Mouse (Mus musculus) mouse trophoblast stem cell (cell line): ENCODE results near the gene Hydin.
"Not testable (repeated sequence)": the region's sequence is repeated elsewhere in the genome, so short reads cannot be mapped to it uniquely, and the experiment has no call there.

Experiments used
- in situ Hi-C, 2 experiments: fragments of 300-500 bp; cut with MseI, MboI; formaldehyde crosslinking; loops; 2 replicates in 1 of 2; 3 replicates in 1 of 2; pipeline ENCODE4 v1.15.1; 2025

Hydin gene

DNA sequence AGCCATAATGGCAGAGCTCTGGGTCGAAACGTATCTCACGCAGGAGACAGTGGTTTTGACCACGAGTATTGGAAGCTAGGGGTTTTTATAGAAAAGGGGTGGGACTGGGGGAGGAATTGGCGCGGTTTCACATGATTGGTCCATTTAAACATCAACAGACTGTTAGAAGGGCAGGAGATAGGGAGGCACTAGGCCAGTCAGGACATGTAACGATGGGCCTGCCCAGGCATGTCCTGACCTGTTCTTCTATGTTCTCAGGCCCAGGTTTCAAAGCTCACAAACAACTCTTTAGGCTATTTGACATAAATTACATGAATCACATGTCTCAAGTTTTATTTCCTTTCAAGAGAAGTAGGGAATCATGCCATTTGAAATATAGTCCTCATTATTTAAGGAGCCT is 255.7 kb downstream of the Hydin start:
- in situ Hi-C loops: not testable (repeated sequence)

GRCm38 (mm10) chr8:110522985-110523384 is 256.2 kb downstream of the Hydin start:
- in situ Hi-C loops: no loop called here

GRCm38 (mm10) chr8:110525229-110525628 is 258.5 kb downstream of the Hydin start:
- in situ Hi-C loops: no loop called here

- in situ Hi-C loops: no loop called here
These were observed 263.4 kb downstream of the Hydin start for GRCm38 (mm10) chr8:110530008-110530762.

- in situ Hi-C loops: no loop called here
These were observed 267.0 kb downstream of the Hydin start for GRCm38 (mm10) chr8:110533781-110534180.

DNA sequence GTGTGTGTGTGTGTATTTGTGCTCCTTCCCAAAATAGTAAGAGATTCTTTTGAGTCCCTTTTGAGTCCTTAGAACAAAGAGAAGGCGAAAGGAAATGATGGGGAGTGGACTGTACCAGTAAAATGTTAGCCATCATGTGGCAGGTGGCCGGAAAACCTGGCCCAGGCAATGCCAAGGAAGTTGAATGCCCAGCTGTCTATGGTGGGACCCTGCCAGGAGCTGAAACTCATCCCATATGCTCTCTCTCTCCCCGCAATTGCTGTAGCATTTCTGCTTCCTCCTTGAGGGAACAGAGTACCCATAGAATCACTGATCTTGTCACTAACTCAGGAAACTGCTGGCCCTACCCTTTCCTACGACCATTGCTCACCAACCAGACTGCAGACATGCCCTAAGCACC is 271.1 kb downstream of the Hydin start:
- in situ Hi-C loops: no loop called here

- in situ Hi-C loops: no loop called here
These were observed 283.6 kb downstream of the Hydin start for GRCm38 (mm10) chr8:110550343-110550742.

DNA sequence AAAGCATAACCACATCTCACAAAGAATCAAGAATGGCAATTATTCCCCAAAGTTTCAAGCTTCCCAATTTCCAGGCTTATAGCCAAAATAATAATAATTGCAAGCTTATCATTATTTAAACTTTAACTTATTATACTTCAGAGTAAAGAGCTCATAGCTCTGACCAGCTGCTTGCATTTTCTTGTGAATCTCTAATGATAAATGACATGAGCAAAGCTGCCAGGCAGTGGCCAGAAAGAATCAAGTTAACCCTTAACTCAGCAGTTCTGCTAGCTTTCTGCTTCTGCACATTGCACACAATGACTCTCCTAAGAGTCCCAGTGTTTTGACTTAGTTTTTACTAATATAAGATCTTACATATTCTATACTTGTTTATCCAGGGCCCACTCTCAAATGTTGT is 285.3 kb downstream of the Hydin start:
- in situ Hi-C loops: not testable (repeated sequence)

DNA sequence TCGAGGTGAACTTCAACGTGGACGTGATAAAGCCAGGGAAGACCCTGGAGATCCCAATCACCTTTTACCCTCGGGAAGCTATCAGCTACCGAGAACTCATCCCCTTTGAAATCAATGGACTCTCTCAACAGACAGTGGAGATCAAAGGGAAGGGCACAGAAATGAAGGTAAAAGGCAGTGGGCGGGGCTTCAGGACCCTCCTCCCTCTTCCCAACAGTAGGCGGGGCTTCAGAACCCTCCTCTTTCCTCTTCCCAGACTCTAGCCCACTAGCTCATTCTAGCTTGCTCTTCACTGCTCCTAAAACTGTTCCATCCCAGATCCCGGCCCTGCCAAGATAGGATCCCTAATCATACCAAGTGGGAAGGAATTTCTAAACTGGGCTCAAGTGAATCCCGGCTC is 325.9 kb downstream of the Hydin start:
- in situ Hi-C loops: no loop called here

- in situ Hi-C loops: no loop called here
These were observed 327.4 kb downstream of the Hydin start for GRCm38 (mm10) chr8:110594164-110594563.

DNA sequence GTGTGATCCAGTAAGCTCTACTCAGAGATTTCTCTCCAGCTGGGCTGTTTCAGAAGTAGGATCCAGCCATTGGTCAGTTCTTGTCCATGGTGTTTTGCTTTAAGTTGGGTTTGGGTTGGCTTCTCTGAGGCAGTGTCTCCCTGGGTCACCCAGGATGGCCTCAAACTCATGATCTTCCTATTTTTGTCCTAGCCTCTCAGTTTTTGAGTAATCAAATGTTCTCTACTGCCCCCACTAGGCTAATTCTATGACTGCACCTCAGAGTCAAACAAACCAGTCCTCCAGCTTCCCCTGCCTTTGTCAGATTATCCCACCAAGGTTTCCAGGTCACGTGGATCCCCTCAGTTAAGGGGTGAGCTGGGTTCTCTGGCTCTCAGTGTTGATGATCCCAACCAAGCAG is 337.8 kb downstream of the Hydin start:
- in situ Hi-C loops: no loop called here

DNA sequence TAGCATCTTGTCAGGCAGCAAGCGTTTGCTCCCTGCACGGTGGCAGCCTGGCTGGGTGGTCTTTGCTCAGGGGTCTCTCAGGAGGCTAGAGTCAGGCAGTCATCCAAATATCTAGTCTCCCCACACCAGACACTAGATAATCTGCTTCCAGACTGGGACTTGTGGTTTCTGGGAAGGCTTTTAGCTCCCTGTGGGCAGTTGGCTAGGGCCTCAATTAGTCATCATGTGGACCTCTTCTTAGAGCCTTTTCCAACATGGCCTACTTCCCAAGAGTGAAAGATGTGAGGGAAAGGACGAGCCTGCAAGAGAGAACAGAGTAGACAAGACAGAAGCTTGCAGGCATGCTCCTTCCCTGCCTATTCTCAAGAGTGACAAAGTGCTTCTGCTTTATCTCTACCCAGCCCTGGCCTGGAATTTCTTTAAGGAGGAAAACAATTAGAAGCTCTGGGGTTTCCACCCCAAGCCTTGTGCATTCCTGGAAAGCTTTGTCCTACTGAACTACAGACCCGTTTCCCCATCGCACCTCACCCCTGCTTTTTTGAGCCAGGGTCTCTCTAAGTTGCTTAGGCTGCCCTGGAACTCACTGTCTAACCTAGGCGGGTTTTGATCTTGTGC is 338.7 kb downstream of the Hydin start:
- in situ Hi-C loops: no loop called here

GRCm38 (mm10) chr8:110615730-110616129 is 349.0 kb downstream of the Hydin start:
- in situ Hi-C loops: no loop called here

DNA sequence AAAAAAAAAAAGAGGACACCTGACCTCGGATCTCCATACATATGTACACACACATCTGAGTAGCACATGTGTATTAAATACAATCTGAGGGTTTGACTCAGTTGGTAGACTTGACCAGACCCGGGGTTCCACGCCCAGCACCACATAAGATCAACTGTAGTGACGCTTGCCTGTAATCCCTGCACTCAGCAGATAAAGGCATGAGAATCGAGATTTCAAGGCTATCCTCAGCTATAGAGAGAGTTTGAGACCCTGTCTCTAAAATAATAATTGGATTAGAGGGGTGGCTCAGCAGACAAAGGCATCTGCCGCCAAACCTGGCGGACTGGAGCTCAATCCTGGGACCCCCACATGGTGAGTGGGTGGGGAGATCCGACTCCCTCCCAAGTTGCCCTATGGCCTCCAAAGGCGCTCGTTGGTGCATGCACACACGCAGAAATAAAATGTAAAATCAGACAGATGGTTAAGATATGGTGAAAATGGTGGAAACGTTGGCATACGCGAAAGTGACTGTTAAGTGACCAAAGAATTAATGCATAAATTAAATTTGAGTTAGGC is 351.1 kb downstream of the Hydin start:
- in situ Hi-C loops: no loop called here

DNA sequence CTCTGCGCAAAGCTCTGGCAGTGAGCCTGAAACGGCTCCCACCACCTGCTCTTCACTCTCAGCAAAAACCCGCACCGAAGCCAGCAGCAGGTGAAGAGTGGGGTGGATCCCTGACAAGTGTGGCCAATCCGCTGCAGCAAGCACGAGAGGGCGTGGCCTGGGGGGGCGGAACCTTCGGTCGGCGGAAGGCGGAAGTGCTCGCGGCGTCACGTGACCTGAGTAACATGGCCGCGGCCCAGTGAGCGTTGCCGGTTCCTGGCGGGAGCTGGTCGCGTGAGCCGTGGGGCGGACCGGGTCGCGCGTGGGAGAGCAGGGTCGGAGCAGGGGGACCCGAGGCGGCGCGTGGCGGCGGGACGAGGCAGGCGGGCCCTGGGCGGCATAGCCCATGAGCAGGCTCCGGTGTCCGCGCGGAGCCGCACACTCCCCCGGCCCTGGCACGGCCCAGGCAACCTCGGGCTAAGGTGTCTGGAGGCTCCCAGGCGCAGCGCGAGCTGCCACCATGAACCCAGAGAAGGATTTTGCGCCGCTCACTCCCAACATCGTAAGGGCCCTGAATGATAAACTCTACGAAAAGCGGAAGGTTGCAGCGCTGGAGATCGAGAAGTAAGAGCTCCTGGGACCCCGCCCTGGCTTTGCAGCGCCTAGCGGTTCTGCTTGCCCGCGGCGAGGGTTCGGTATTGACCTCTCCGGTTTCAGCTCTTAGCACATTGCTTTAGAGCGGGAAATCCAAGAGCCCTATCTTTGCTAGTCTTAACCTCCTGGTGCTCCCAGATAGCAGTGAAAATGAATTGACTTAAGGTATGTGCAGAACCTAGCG is 351.8 kb downstream of the Hydin start, which contains the start of gene Vac14:
Gene Vac14, plus strand, starts transcription at position 195 of the 817 bp plus-strand sequence.
- in situ Hi-C loops: no loop called here

DNA sequence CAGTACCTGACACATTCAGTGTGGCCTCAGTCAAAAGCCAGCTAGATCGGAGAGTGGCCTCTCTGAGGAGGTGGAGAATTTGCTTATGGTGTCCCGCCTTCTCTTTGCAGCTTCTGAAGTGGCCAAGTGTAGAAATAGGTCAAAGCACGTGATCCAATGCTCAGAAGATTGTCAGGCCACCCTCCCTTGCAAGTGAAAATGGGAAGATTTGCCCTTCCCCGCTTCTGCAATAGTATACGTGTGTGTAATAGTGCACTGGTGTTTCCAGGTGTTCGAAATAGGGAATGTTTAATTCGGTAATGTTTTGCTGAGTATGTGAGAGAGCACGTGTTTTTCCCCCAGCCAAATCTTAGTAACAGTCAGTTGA is 352.4 kb downstream of the Hydin start:
- in situ Hi-C loops: no loop called here

- in situ Hi-C loops: no loop called here
These were observed 353.1 kb downstream of the Hydin start for GRCm38 (mm10) chr8:110619919-110620318.

- in situ Hi-C loops: no loop called here
These were observed 359.7 kb downstream of the Hydin start for GRCm38 (mm10) chr8:110626431-110626830.

DNA sequence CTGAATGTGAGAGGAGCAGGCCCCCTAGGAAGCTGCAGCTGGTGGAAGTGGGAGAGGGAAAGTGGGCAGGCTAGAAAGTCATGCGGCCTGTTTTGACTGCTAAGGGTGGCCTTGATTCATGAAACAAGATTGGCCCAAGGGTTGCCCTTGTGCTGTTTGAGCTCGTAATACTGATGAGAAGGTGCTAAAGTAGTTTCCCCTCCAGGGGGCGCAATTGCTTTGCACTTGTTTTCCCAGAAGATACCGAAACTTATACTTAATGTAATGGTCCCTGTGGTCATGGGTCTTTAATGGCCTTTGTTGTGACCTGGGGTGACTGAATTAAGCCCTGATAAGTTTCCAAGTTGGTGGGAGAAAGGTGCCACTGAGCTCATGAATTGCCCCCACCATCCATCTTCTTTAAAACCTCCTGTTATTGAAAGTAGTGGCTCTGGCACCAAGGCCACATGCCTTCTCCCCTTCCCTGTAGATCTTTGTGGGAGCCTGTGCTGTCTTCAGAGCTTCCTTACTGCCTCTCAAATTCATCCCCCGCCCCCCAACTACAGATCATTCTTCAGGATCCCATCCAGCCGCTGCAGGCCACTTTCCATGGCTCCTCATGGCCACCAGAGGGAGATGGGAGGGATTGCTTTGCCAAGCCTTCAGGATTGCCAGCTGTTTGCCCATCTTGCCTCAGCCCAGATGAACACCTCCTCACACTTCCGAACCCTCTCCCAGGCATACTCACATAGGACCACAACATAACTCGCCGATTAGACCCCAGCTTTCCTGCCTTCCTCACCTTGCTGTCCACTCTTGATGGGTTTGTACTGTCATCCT is 362.7 kb downstream of the Hydin start:
- in situ Hi-C loops: no loop called here

DNA sequence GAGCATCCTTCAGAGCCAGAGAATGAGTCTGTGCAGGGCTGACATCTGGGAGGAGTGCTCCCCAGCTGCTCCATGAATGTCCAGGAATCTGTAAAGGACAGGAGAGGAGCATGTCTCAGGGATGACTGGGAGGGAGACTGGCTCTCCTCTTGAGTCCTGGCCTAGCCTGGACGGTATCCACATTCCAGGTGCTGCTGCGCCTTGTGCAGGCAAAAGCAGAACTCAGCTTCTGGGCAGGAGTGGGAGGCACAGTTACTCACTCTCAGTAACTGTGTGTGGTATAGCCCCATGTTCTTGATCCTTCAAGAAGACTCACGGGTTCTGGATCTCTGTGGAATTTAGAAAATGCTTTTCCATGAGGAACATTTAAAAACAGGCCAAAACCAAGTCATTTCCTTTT is 363.3 kb downstream of the Hydin start:
- in situ Hi-C loops: no loop called here

DNA sequence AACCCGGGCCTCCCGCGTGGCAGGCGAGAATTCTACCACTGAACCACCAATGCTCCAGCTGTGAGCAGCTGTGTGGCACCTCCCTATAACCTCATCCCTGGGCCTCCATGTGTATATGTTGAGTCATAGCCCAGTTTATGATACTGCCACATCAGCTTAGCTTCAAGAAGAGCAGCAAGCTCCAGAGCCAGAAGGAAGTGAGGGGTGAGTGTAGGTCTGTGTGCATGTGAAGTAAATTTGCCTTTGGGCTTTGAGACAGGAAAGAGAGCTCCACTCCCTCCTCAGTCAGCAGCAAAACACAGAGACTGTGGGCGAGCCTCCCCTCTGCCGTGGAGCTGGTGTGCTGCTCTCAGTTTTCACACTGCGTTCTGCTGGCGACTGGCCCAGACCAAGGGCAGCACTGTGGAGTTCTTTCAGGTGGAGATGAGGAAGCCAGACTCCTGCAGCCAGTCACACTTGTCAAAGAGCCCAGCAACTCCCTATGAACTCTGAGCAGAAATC is 363.8 kb downstream of the Hydin start:
- in situ Hi-C loops: no loop called here
